Mouse (Mus musculus) G1E (cell line): ENCODE measurements around the gene Lmf2. TPM values are rescaled to one million over a fixed set of nuclear protein-coding genes. Genes with fewer than 3 reads are reported as not detected.

Source experiments
- ATAC-seq: 2 replicates; pipeline ENCODE4 v1.8.0; 2016; ENCODE audit warnings: mild to moderate bottlenecking; ENCODE audit not compliant: insufficient number of reproducible peaks, poor library complexity, low FRiP score, severe bottlenecking; ENCODE audit errors: extremely low read depth
- DNase-seq: peaks from one replicate; pipeline ENCODE4 v3.0.0; 2012; ENCODE audit warnings: low spot score
- H3K27me3 ChIP-seq: 2 replicates; pipeline ENCODE4 v1.6.1; 2012; ENCODE audit warnings: mild to moderate bottlenecking, low read length, inconsistent platforms; ENCODE audit not compliant: insufficient read depth
- H3K36me3 ChIP-seq: replicated peaks from 2 replicates; pipeline ENCODE3; 2012; ENCODE audit warnings: mild to moderate bottlenecking, inconsistent platforms
- H3K4me1 ChIP-seq: 2 replicates; pipeline ENCODE4 v1.6.1; 2012; ENCODE audit warnings: low read depth, low read length, inconsistent platforms, mixed read lengths; ENCODE audit not compliant: insufficient read depth
- H3K4me3 ChIP-seq: 2 replicates; pipeline ENCODE4 v1.5.1; 2012; ENCODE audit warnings: low read depth, mild to moderate bottlenecking, inconsistent platforms, low read length, moderate library complexity, mixed read lengths
- H3K9me3 ChIP-seq: replicated peaks from 2 replicates; pipeline ENCODE4 v1.6.1; 2012; ENCODE audit warnings: inconsistent platforms
- CTCF ChIP-seq: IDR thresholded peaks from 2 replicates; pipeline ENCODE4 v1.5.1; 2012; ENCODE audit warnings: low read depth, low read length, inconsistent platforms, mixed read lengths
- GATA1 ChIP-seq: IDR thresholded peaks from 2 replicates; pipeline ENCODE4 v1.6.1; 2012; ENCODE audit warnings: borderline replicate concordance, low read length, inconsistent platforms, mixed read lengths
- GATA2 ChIP-seq: IDR thresholded peaks from 2 replicates; pipeline ENCODE4 v1.6.1; 2012; ENCODE audit warnings: low read depth, low read length, inconsistent platforms, borderline replicate concordance
- POLR2AphosphoS5 ChIP-seq: IDR thresholded peaks from 2 replicates; pipeline ENCODE4 v1.6.1; 2012; ENCODE audit warnings: low read depth, low read length, inconsistent platforms; ENCODE audit not compliant: insufficient replicate concordance
- TAL1 ChIP-seq: conservative IDR thresholded peaks from 2 replicates; pipeline ENCODE4 v1.6.1; 2012; ENCODE audit warnings: low read depth, low read length, inconsistent platforms, mixed read lengths
- polyA plus RNA-seq: library from polyadenylated mRNA; stranded (reverse); fragments of >175 nt; gene quantifications from 2 replicates; pipeline ENCODE4 v1.2.3, GENCODE M21; 2012
- total RNA-seq, 2 experiments: library from RNA; stranded (forward) in 1 of 2; stranded (reverse) in 1 of 2; fragments of 200-1000 nt in 1 of 2; fragments of >200 nt in 1 of 2; fragmentation: Nextera tagmentation in 1 of 2; gene quantifications; 2 replicates each; pipeline ENCODE4 v1.2.3; 2014 to 2017

Gene Lmf2
- total and polyA plus RNA-seq, 3 experiments, result 13.7 to 125 (median 42.7) TPM

GRCm38 (mm10) chr15:89396883-89397282 lies 41.4 kb upstream of the Lmf2 start:
- ATAC-seq (no peak), DNase-seq (no peak)
- Histone ChIP-seq H3K4me3 (no peak overlapping the region), H3K4me1 (peaks cover 4% of the 10 kb centered on the region), H3K36me3 (no peaks in the 10 kb centered on the region), H3K9me3 (no peaks in the 10 kb centered on the region), H3K27me3 (peaks cover 7% of the 10 kb centered on the region)
- TF ChIP-seq CTCF, result no peak

GRCm38 (mm10) chr15:89390081-89390480 lies 34.6 kb upstream of the Lmf2 start:
- no peak for ATAC-seq
- peaks cover 51% of the 10 kb centered on the region for H3K27me3 ChIP-seq

GRCm38 (mm10) chr15:89387127-89387526 lies 31.7 kb upstream of the Lmf2 start:
- Histone ChIP-seq H3K27me3 (peaks cover 62% of the 10 kb centered on the region), H3K4me1 (no peaks in the 10 kb centered on the region), H3K9me3 (no peaks in the 10 kb centered on the region), H3K4me3 (no peak overlapping the region), H3K36me3 (no peaks in the 10 kb centered on the region)
- ATAC-seq (no peak), DNase-seq (no peak)
- no peak for TF ChIP-seq GATA2
- TF ChIP-seq POLR2AphosphoS5, result no peak

More at GRCm38 (mm10) chr15:89390081-89390480, 34.6 kb upstream of the Lmf2 start:
- Histone ChIP-seq H3K4me3 (no peak overlapping the region), H3K9me3 (no peaks in the 10 kb centered on the region), H3K4me1 (no peaks in the 10 kb centered on the region), H3K36me3 (no peaks in the 10 kb centered on the region)
- DNase-seq, result no peak
- TF ChIP-seq CTCF (no peak), GATA2 (no peak), GATA1 (no peak), POLR2AphosphoS5 (no peak), TAL1 (no peak)

GRCm38 (mm10) chr15:89384617-89385016 lies 29.2 kb upstream of the Lmf2 start, which contains the start of gene Klhdc7b:
Gene Klhdc7b, plus strand, starts transcription at chr15:89384917.
- Histone ChIP-seq H3K27me3 (peaks cover 49% of the 10 kb centered on the region), H3K36me3 (no peaks in the 10 kb centered on the region), H3K4me3 (no peak within 1 kb of the TSS), H3K4me1 (no peaks in the 10 kb centered on the region), H3K9me3 (no peaks in the 10 kb centered on the region)
- no peak for ATAC-seq
- no peak for DNase-seq
- TF ChIP-seq TAL1 (no peak), CTCF (no peak), GATA2 (no peak), GATA1 (no peak), POLR2AphosphoS5 (no peak)

- Histone ChIP-seq H3K4me1 (peaks cover 6% of the 10 kb centered on the region), H3K9me3 (peaks cover 20% of the 10 kb centered on the region), H3K36me3 (peaks cover 9% of the 10 kb centered on the region), H3K4me3 (no peak overlapping the region), H3K27me3 (peaks cover 17% of the 10 kb centered on the region; the same call in 1 of the 2 replicates)
- TF ChIP-seq POLR2AphosphoS5 (no peak), GATA1 (no peak), CTCF (no peak), TAL1 (no peak), GATA2 (no peak)
- DNase-seq, result peak; percentile 18
- ATAC-seq, result no peak
These were observed 24.0 kb upstream of the Lmf2 start for GRCm38 (mm10) chr15:89379429-89379828.

GRCm38 (mm10) chr15:89378831-89379401 lies 23.5 kb upstream of the Lmf2 start, which contains the start of gene Odf3b:
Gene Odf3b, minus strand, starts transcription at chr15:89379282.
- Histone ChIP-seq H3K36me3 (peaks cover 9% of the 10 kb centered on the region), H3K4me3 (no peak within 1 kb of the TSS; the same call in 1 of the 2 replicates), H3K4me1 (peaks cover 10% of the 10 kb centered on the region), H3K9me3 (peaks cover 20% of the 10 kb centered on the region), H3K27me3 (peaks cover 14% of the 10 kb centered on the region; the same call in 1 of the 2 replicates)
- ATAC-seq (no peak), DNase-seq (no peak)
- TF ChIP-seq GATA1, result no peak
- no peak for TF ChIP-seq GATA2
- no peak for TF ChIP-seq TAL1
- no peak for TF ChIP-seq CTCF
- no peak for TF ChIP-seq POLR2AphosphoS5
